Mouse (Mus musculus) forebrain, embryonic 14.5 days (tissue): ENCODE measurements around the gene Gm28038. TPM values are rescaled to one million over a fixed set of nuclear protein-coding genes. Genes with fewer than 3 reads are reported as not detected.

Experiments
- ATAC-seq: fragments of 200-750 bp; cut with Nextera tagmentation; 2 replicates; pipeline ENCODE4 v1.8.0; 2017; ENCODE audit warnings: mild to moderate bottlenecking, moderate library complexity
- DNase-seq: peaks from one replicate; pipeline ENCODE4 v3.0.0-alpha.2; 2015; ENCODE audit warnings: low spot score
- H3K27ac ChIP-seq: fragments of 300-500 bp; sonication (generic); 2 replicates; pipeline ENCODE4 v1.5.1; 2014; ENCODE audit warnings: low read depth, mild to moderate bottlenecking, control low read depth, low read length, moderate library complexity
- H3K27me3 ChIP-seq: fragments of 300-500 bp; sonication (generic); replicated peaks from 2 replicates; pipeline ENCODE4 v1.6.1; 2014; ENCODE audit warnings: low read length, control low read depth, mixed read lengths; ENCODE audit not compliant: control insufficient read depth, insufficient read depth
- H3K36me3 ChIP-seq: fragments of 300-500 bp; sonication (generic); 2 replicates; pipeline ENCODE4 v1.6.1; 2014; ENCODE audit warnings: low read length, control low read depth; ENCODE audit not compliant: control insufficient read depth, insufficient read depth
- H3K4me1 ChIP-seq: fragments of 300-500 bp; sonication (generic); 2 replicates; pipeline ENCODE4 v1.6.1; 2014; ENCODE audit warnings: antibody characterized with exemption, low read length, control low read depth; ENCODE audit not compliant: control insufficient read depth, insufficient read depth
- H3K4me2 ChIP-seq: fragments of 300-500 bp; sonication (generic); 2 replicates; pipeline ENCODE4 v1.6.1; 2014; ENCODE audit warnings: mild to moderate bottlenecking, control low read depth, low read length
- H3K4me3 ChIP-seq: fragments of 300-500 bp; sonication (generic); 2 replicates; pipeline ENCODE4 v1.5.1; 2014; ENCODE audit warnings: low read depth, low read length, control low read depth
- H3K9ac ChIP-seq: fragments of 300-500 bp; sonication (generic); 2 replicates; pipeline ENCODE4 v1.6.1; 2014; ENCODE audit warnings: mild to moderate bottlenecking, low read length, control low read depth, moderate library complexity
- H3K9me3 ChIP-seq: fragments of 300-500 bp; sonication (generic); replicated peaks from 2 replicates; pipeline ENCODE4 v1.6.1; 2016; ENCODE audit warnings: low read length, control low read depth, mixed read lengths; ENCODE audit not compliant: control insufficient read depth
- WGBS: fragments of 180-500 bp; shearing (Covaris S2); extraction: QIAGEN DNeasy Blood & Tissue Kit; methylation state at CpG from one replicate; pipeline ENCODE4 v1.1.7; 2014; 5-methylcytosine and 5-hydroxymethylcytosine counted together
- polyA plus RNA-seq: library from polyadenylated mRNA; unstranded; fragments of >200 nt; fragmentation: Nextera tagmentation; extraction: Ambion mirVana; gene quantifications from 2 replicates; pipeline ENCODE4 v1.2.1, GENCODE M21; 2014

Gene Gm28038
- polyA plus RNA-seq, 1 experiment from 2014 or later = not detected

- no peak for DNase-seq
These were observed 19.6 kb upstream of the Gm28038 start for GRCm38 (mm10) chr2:30261064-30261736.

GRCm38 (mm10) chr2:30261921-30262839 is 18.7 kb upstream of the Gm28038 start:
- Histone ChIP-seq H3K4me1 (peaks cover 15% of the 10 kb centered on the region; the same call in 1 of the 2 replicates), H3K9me3 (no peaks in the 10 kb centered on the region), H3K27ac (peak overlapping the region; percentile 21; the same call in 1 of the 2 replicates), H3K4me2 (no peak overlapping the region), H3K9ac (no peak overlapping the region), H3K36me3 (peaks cover 79% of the 10 kb centered on the region), H3K27me3 (no peaks in the 10 kb centered on the region), H3K4me3 (no peak overlapping the region)
- WGBS = 90% methylated on average over 18 of the region's 18 CpGs
- ATAC-seq (no peak), DNase-seq (no peak)

More at GRCm38 (mm10) chr2:30261064-30261736, 19.6 kb upstream of the Gm28038 start:
- Histone ChIP-seq H3K9ac (no peak overlapping the region), H3K9me3 (no peaks in the 10 kb centered on the region), H3K4me1 (peaks cover 13% of the 10 kb centered on the region; the same call in 1 of the 2 replicates), H3K4me2 (no peak overlapping the region), H3K27me3 (no peaks in the 10 kb centered on the region), H3K27ac (no peak overlapping the region), H3K4me3 (no peak overlapping the region), H3K36me3 (peaks cover 86% of the 10 kb centered on the region)
- 90% methylated on average over 4 of the region's 4 CpGs for WGBS
- ATAC-seq = no peak

DNA sequence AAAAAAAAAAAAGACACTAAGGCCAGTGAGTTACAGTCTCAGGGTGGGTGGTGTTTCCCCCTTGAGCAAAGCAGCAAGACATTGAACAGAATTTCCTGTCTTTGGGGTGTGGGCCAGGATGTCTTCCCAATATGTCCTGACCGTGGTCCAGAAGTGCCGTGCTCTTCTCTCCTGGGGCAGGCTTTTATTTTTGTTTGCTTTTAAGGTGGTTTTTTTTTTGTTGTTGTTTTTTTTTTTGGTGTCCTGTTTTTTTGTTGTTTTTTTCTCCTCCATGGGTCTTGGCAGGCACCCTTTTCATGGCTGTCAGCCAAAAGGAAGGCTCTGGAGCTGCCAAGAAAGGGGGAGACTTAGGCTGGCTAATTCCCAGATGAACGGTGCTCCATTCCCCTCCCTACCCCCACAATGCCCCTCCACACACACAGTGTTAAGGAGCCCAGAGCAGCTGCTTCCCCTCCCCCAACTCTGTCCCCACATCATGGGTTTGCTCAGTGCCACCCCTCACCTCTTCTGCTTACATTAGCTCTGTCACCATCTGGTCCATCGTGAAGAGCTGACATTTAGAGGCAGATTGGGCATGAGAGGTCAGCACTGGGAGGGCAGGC is 17.9 kb upstream of the Gm28038 start:
- ATAC-seq (peak; percentile 83), DNase-seq (peak; percentile 88)
- Histone ChIP-seq H3K4me2 (no peak overlapping the region), H3K4me1 (peaks cover 15% of the 10 kb centered on the region; the same call in 1 of the 2 replicates), H3K9ac (no peak overlapping the region), H3K27ac (peak overlapping the region; percentile 49; the same call in 1 of the 2 replicates), H3K27me3 (no peaks in the 10 kb centered on the region), H3K4me3 (no peak overlapping the region), H3K9me3 (no peaks in the 10 kb centered on the region), H3K36me3 (peaks cover 75% of the 10 kb centered on the region)
- 16% methylated on average over 4 of the region's 4 CpGs for WGBS

DNA sequence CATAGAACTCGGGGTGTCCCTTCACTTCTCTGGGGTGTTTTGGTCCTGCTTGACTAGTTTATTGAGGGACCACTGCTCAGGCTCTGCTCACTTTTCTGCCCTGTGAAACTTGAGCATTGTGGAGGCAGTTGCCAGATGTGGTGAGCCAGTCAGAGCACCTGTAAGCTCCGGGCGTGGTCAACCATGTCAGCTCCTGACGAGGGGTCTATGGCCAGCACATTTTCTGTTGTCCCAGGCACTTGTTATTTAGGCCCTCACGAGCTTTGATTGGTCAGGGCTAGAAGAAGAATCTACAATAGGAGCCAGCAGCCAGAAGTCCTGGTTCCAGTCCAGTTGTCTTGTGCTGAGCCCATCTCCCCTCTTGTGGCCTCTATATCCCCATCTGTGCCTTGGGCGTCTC is 17.0 kb upstream of the Gm28038 start:
- Histone ChIP-seq H3K4me3 (no peak overlapping the region), H3K27me3 (no peaks in the 10 kb centered on the region), H3K9ac (no peak overlapping the region), H3K4me2 (no peak overlapping the region), H3K36me3 (peaks cover 67% of the 10 kb centered on the region), H3K9me3 (no peaks in the 10 kb centered on the region), H3K27ac (0 out of 2 replicates have a peak overlapping the region, but pooled peaks have one; percentile 49), H3K4me1 (peaks cover 15% of the 10 kb centered on the region; the same call in 1 of the 2 replicates)
- WGBS = 94% methylated on average over 6 of the region's 6 CpGs
- DNase-seq = no peak
- ATAC-seq = no peak

GRCm38 (mm10) chr2:30264671-30265519 is 15.9 kb upstream of the Gm28038 start:
- DNase-seq = no peak
- 0 out of 2 replicates have a peak overlapping the region, but pooled peaks have one; percentile 21 for H3K27ac ChIP-seq
- H3K4me3 ChIP-seq = no peak overlapping the region
- no peaks in the 10 kb centered on the region for H3K27me3 ChIP-seq
- H3K4me1 ChIP-seq = peaks cover 15% of the 10 kb centered on the region; the same call in 1 of the 2 replicates
- no peak overlapping the region for H3K9ac ChIP-seq
- H3K9me3 ChIP-seq = no peaks in the 10 kb centered on the region
- H3K4me2 ChIP-seq = no peak overlapping the region
- H3K36me3 ChIP-seq = peaks cover 56% of the 10 kb centered on the region
- ATAC-seq = no peak
- 59% methylated on average over 7 of the region's 7 CpGs for WGBS

DNA sequence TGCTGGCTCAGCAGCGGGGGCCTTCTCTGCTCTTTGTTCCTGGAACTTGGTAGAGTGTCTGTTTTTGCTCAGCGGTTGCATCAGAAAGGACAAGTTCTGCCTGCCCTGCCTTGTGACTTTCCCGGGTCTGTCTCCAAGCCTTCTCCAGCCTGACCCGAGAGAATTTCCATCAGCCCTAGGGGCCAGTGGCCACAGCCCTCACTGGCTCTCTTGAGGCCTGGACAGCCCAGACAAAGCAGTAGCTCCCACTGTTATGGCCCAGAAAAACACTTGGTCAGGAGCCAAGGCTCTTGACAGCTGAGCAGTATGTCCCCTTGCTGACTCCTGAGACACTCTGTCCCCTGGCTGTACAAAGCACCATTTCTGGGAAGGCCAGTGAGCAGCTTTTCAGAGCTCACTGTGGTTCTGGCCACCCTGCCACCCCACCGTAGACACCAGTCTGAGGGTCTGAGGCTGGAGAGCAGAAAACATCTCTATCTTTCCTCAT is 15.0 kb upstream of the Gm28038 start, which contains the start of gene Phyhd1:
Gene Phyhd1, plus strand, starts transcription at position 437 of the 487 bp plus-strand sequence.
- H3K27me3 ChIP-seq = no peaks in the 10 kb centered on the region
- H3K4me1 ChIP-seq = peaks cover 15% of the 10 kb centered on the region; the same call in 1 of the 2 replicates
- peaks cover 47% of the 10 kb centered on the region for H3K36me3 ChIP-seq
- DNase-seq (peak; percentile 31), ATAC-seq (no peak)
- H3K9me3 ChIP-seq = no peaks in the 10 kb centered on the region
- H3K27ac ChIP-seq = peak within 1 kb of the TSS; percentile 69
- peak within 1 kb of the TSS; percentile 29; the same call in 1 of the 2 replicates for H3K9ac ChIP-seq
- WGBS = 35% methylated on average over 5 of the region's 5 CpGs
- no peak within 1 kb of the TSS for H3K4me2 ChIP-seq
- no peak within 1 kb of the TSS for H3K4me3 ChIP-seq

DNA sequence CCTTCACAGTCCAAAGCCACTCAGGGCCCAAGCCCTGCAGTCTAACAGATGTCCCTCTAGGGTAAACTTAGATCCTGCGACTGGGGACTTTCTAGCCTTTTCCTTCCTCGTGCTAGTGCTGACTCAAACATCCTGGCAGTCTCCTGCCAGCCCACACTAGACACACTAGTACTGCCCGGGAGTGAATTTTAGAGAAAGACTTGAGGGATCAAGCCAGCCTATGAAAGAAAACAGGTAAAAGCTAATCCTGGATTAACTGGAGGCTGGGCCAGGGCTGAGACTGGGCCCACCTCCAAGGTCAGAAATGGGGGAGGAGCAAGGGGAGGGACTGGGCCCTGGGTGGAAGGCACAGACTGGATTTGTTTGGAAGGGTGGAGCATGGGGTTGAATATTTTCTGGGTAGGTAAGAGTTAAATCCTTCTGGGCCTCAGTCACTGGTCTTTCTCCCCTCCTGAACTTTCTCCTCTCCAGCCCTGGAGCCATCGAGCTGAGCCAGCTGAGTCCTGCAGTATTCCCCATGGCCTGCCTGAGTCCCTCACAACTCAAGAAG is 14.4 kb upstream of the Gm28038 start:
- Histone ChIP-seq H3K27me3 (no peaks in the 10 kb centered on the region), H3K27ac (peak overlapping the region; percentile 69), H3K4me2 (no peak overlapping the region), H3K4me1 (peaks cover 15% of the 10 kb centered on the region; the same call in 1 of the 2 replicates), H3K9ac (peak overlapping the region; percentile 29; the same call in 1 of the 2 replicates), H3K9me3 (no peaks in the 10 kb centered on the region), H3K36me3 (peaks cover 41% of the 10 kb centered on the region), H3K4me3 (no peak overlapping the region)
- 10% methylated on average over 4 of the region's 4 CpGs for WGBS
- DNase-seq (peak; percentile 29), ATAC-seq (no peak)
